Mouse (Mus musculus) C2C12 (cell line): ENCODE results near the gene Capza1.

Experiments used
- CTCF ChIP-seq: IDR thresholded peaks from one replicate; pipeline ENCODE4 v1.5.1; 2011; ENCODE audit not compliant: control insufficient read depth, insufficient read depth, insufficient read length
- FOSL1 ChIP-seq: IDR thresholded peaks from one replicate; pipeline ENCODE4 v1.8.0; 2011; ENCODE audit warnings: mild to moderate bottlenecking, low read length; ENCODE audit not compliant: poor library complexity, insufficient read depth, severe bottlenecking
- MAX ChIP-seq: IDR thresholded peaks from one replicate; pipeline ENCODE4 v1.6.1; 2011; ENCODE audit warnings: mild to moderate bottlenecking, control low read depth
- MYOD1 ChIP-seq: IDR thresholded peaks from one replicate; pipeline ENCODE4 v1.6.1; 2011; ENCODE audit warnings: low read depth; ENCODE audit not compliant: control insufficient read depth, insufficient read length
- USF1 ChIP-seq: IDR thresholded peaks from one replicate; pipeline ENCODE4 v1.6.1; 2011; ENCODE audit warnings: low read depth, mild to moderate bottlenecking, control low read depth, moderate library complexity

- TF ChIP-seq USF1 (no peak), FOSL1 (no peak), CTCF (no peak), MAX (no peak), MYOD1 (no peak)
These were observed 9.8 kb downstream of the Capza1 start for GRCm38 (mm10) chr3:104854465-104854864.
